Mouse (Mus musculus) CH12.LX (cell line): ENCODE results near the gene Pakap.

Experiments
- CTCF ChIP-seq, 2 experiments: IDR thresholded peaks in 1 of 2; conservative IDR thresholded peaks in 1 of 2; 2 replicates each; pipeline ENCODE4 v1.5.1; 2011 to 2012; ENCODE audit warnings: low read depth in 2 of 2, low read length in 2 of 2, improper control_type of control experiment in 1 of 2, inconsistent platforms in 1 of 2, mild to moderate bottlenecking in 1 of 2, moderate library complexity in 1 of 2
- POLR2A ChIP-seq: IDR thresholded peaks from 2 replicates; pipeline ENCODE4 v1.6.1; 2011; ENCODE audit warnings: low read depth, mild to moderate bottlenecking, improper control_type of control experiment, low read length

GRCm38 (mm10) chr4:57612716-57613115 lies 44.7 kb downstream of the Pakap start:
- TF ChIP-seq CTCF (conservative IDR thresholded peaks at IDR 0.05 in 1 of 2, IDR thresholded peaks at IDR 0.05 in 1 of 2; ENCODE audit: low read depth in 2 of 2, low read length in 2 of 2), result no peak
- TF ChIP-seq POLR2A, result no peak
